Mouse (Mus musculus): Measurements from ENCODE around the gene Tceal6.
"Not testable (repeated sequence)": the region's sequence is repeated elsewhere in the genome, so short reads cannot be mapped to it uniquely, and the experiment has no call there.

Gene Tceal6

GRCm38 (mm10) chrX:135210436-135211221, at the start of gene Tceal6:
Gene Tceal6, minus strand, starts transcription at chrX:135210687.
- DNase-seq = no peak

- DNase-seq = not testable (repeated sequence)
Measured at GRCm38 (mm10) chrX:135209773-135210435, 583 bp downstream of the Tceal6 start.

GRCm38 (mm10) chrX:135189924-135190323, 20.6 kb downstream of the Tceal6 start:
- DNase-seq = not testable (repeated sequence)

DNA sequence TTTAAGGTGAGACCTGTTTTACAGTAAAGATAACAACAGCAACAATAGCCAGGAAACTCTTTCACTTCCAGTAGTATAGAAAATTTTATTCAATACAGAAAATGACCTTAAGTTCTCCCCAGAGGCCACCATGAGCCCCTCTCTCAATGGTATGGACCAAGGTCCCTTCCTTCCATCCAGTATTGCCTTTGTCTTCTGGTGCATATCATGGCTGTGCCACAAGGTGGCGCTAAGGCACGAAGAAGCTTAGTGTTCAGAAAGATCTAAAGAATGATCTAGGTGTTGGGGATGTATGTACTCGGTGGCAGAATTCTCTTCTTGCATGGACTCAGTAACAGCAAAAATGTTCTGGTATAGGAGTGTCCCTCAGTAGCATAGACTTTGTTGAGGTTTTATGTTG, 21.8 kb downstream of the Tceal6 start:
- DNase-seq = not testable (repeated sequence)

GRCm38 (mm10) chrX:135177532-135177931, 33.0 kb downstream of the Tceal6 start, which contains the start of gene Gm15023:
Gene Gm15023, minus strand, starts transcription at chrX:135177632.
- DNase-seq = not testable (repeated sequence)

All from lung, postnatal 10 days (tissue).